Mouse (Mus musculus): ENCODE measurements around the gene Slc16a1.
A peak's percentile ranks its signal among the peaks of the same experiment; 100 is the strongest.

Slc16a1 gene

DNA sequence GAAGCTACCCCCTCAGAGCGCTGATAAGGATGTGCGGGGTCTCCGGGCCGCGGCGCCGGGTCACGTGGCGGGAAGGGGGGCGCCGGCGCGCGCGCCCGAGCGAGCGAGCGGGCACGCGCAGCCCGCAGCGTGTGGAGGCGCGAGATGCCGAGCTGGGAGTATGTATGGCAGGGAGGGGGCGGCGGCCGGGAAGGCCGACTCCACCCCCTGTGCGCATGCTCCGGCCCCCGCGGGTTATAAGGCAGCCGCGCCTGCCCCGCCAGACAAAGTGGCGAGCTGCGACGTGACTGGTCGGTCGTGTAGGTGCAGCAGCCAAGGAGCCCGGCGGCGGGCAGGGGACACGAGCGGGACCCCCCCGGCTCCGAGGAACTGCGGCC is at the start of gene Slc16a1:
Gene Slc16a1, plus strand, starts transcription at position 266 of the 377 bp plus-strand sequence.
- peak; percentile 91 for ATAC-seq (ENCODE audit: insufficient number of reproducible peaks, low FRiP score, low TSS enrichment)

DNA sequence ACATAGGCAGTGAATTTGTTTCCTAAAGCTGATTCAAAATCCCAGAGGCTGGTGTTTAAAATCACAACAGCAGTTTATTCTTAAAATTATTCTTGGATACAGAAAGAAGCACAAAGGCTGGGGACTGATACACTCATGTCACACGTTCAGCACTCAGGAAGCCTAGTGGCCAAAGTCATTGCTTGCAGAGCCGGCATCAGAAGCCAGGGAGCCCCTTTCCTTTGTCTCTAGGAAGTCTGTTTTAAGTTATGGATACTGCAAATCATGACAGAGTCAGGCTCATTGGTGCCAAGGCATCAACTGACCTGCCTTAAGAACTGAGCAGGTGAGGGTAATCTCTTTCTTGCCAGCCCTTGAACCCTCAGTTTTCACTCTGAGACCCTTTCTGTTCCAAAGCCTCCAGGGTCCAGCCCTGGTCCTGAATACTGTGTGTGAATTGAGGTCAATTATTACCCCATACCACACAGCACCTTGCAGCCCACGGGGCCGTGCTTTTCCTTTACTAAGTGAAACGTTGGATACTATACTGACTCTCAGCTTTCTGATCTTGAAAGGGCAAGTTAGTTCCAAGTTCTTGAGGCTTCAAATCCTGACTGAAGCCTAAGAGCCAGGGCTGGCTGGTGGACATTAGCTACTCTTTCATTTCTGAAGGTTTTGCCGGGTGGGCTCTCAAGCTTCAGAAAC is 41.9 kb upstream of the Slc16a1 start:
- ATAC-seq (ENCODE audit: insufficient number of reproducible peaks, low FRiP score, low TSS enrichment): peak; percentile 36

DNA sequence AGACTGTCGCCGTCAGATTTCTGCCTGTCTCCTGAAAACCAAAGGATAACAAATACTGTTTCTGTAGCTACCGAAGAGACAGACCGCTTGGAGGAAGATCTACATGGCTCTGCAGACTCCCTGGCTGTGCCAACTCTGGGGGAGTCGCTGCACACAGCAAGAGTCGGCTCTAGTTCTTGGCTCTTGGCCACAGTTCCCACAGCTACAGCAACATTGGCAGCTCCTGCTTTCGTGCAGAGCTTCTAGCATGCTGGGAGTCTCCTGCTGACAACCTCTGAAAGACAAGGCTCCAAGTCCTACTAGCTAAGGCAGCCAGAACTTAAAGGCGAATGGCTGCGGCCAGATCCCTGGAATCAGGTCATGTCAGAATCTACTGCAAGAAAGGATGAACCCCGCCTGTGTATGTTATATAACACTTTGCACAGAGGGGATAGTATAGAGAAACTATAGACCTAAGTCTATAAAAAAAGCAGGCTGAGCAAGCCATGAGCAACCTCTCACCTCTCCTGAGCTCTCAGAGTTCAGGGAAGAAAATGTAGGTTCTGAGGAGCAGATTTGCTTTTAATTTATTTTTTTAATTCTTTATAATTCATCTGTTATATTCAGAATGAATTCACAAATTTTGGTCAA is 41.2 kb upstream of the Slc16a1 start:
- ATAC-seq (ENCODE audit: insufficient number of reproducible peaks, low FRiP score, low TSS enrichment): peak; percentile 88

DNA sequence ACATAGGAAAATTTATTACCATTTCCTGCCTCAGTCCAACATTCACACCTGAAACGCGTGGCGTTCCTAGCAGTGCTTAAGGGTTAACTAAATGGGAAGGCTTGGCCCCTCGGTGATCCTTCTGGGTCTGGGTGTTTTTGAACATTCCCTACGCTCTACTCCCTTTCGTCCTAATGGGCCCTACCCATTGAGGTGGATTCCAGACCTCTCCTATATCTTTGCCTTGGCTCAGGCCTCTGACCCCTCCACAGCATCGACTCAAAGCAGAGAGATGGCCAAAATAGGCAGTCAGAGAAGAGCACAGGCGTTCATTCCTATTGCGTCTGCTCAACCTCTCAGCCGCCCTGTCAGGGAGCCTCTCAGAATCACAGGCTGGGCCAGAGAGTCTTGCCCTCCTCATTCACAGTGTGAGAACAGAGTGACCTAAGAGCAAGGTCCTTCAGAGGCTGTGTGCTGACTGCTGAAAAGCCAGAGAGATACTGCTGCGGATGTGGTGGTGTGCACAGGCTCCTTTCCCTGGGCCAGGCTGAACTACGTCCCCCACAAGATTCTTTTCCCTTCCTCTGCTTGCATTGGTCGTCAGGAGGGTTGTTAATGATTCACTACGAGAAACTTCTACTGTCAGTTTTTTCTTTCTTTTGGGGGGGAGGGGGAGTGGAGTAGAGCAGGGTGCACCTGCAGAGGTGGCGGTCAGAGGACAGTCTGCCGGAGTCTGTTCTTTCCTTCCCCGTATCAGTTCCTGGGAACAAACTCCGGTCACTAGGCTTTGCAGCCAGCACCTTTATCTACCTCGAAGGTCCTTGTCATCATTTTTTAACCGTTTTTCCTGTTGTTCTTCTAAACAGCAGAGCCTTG is 38.9 kb upstream of the Slc16a1 start:
- no peak for ATAC-seq (ENCODE audit: insufficient number of reproducible peaks, low FRiP score, low TSS enrichment)

DNA sequence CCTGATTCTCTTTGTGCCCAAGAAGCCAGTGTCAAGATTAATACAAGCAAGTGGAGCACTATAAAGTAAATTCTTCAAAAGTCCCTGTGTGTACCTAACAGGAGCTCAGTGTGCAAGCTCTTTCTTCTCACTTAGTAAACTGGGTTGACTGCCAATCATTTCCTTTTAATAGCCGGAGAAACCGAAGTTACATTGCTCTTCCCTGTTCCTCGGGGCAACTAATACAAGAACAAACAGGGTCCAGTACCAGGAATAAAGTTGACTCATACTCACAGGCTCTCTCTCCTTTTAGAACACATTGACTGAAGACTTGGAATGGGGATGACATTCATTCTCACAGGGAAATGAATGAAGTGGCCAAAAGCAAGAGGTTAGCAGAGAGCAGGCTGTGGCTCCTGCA is 37.8 kb upstream of the Slc16a1 start:
- ATAC-seq (ENCODE audit: insufficient number of reproducible peaks, low FRiP score, low TSS enrichment): no peak

DNA sequence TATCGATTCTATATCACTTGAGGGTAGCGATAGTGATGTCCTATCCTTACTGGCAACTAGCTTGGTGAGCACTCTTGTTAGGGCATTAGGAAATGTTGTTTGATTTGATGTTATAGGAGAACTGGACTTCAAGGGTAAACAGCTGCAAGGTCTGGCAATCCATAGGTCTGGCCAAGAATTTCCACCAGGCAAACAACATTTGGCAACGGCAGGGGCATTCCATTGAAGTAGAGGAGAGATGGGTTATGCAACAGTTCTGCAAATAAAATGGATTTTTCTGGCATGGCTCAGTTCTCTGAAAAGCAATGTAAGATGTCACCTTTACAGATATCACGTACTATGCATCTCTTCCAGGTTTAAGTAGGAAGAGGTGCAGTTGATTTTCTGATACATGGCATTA is 36.8 kb upstream of the Slc16a1 start:
- ATAC-seq (ENCODE audit: insufficient number of reproducible peaks, low FRiP score, low TSS enrichment): no peak

DNA sequence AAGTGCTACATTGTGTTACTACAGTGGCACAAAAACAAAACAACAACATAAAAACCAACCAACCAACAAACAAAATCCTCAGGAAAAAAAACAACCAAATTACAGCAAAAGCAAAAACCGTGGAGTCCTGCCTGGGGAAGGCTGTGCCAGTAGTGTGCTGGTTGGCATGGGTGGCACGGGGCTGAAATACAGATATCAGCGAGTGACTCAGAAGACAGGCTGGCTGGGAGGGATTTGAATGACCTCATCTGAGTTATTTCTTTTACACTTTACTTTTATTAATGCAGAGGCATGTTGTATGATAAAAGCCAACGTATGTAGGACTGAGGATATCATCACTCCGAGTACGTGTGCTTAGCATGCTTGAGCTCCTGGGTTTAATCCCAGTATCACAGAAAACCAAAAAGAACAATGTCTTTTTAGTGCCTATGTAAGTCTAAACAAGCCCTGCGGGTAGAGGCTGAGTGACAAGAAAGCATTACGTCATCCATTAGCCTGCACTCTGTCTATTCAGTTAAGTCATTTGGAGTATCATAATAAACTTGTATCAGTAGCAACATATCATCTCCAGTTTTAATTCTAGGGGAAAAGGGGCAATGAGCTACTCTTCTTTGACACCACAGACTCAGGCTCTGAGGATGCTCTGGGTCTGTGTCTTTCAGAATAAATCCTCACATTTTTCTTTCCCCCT is 28.6 kb upstream of the Slc16a1 start:
- no peak for ATAC-seq (ENCODE audit: insufficient number of reproducible peaks, low FRiP score, low TSS enrichment)

DNA sequence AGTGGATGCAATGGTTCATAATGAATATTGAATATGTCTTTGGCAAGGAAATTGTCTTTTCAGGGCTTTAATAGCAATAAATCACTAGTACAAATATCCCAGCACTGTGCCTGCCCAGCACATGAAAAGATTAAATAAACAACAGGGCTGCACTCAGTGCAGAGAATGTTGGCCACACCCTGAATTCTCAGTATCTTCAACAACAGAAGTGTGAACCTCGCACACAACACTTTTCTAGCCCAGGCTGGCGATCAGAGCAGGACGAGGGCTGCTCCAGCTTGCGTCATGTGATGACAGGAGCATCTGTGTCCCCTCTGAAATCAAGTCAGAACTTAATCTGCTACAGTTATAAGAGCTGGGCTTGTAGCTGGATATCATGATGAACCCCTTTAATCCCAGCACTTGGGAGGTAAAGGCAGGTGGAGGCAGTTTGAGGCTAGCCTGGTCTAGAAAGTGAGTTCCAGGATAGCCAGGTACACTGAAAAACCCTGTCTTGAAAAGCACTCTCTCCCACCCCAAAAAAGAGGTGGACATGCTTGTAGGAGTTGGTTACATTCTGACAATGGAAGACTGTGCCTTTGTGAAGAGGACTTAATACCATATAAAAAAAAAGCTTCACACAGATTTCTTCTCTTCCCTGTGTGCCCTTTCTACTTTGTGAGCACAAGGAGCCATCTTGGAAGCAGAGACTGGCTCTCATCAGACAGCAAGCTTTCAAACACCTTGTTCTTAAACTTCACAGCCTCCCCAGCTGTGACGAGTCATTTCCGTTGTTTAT is 27.8 kb upstream of the Slc16a1 start:
- ATAC-seq (ENCODE audit: insufficient number of reproducible peaks, low FRiP score, low TSS enrichment): no peak

DNA sequence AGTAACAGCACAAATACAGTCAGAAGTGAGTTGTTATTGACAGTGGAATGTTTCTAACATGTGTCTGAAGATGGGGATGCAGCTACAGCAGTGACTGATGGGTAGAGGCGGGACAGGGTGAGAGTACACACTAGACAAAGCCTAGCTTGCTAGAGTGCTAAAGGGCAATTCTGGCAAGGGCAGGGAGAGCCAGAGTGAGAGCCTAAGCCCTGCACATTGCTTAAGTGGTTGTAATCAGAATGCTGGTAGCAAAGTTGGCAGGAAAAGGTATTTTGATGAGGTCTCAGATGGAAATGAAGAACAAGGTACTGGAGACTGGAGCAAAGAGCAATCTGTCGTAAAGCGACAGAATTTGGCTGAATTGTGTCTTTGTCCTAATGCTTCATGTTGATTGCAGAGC is 26.5 kb upstream of the Slc16a1 start:
- no peak for ATAC-seq (ENCODE audit: insufficient number of reproducible peaks, low FRiP score, low TSS enrichment)

DNA sequence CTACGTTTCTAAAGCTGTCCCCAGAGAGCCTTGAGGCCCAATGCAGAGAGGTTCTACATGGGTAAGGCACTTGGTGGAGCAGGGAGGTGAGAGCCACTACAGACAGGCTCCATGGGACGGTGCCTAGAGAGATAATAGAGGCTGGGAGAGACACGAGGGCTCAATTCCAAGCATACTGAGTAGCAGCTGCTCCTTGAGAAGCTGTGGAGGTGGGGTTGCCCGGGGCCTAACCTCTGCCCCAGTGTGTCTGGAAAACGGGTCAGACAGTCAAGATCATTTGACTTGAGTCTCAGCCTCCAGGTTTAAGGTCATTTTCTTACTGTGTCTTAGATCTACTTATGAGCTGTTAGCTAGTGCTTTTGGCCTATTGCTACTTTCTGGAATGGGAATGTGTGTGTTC is 25.4 kb upstream of the Slc16a1 start:
- no peak for ATAC-seq (ENCODE audit: insufficient number of reproducible peaks, low FRiP score, low TSS enrichment)

DNA sequence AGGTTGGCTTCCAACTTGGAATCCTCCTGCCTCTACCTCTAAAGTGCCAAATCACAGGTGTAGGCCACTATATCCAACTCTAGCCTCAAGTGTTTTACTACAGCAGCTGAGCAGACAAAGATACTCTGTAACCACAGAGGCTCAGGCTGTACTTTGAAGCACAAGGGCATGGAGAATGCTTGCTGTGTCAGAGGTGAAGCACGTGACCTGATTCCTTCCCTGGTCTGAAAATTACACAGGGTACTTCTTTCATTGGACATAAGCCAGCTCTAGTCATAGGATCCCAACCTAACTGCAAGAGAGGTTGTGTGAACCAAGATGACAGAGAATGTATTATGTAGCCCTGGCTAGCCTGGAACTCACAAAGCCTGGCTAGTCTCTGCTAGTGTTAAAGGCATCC is 24.4 kb upstream of the Slc16a1 start:
- no peak for ATAC-seq (ENCODE audit: insufficient number of reproducible peaks, low FRiP score, low TSS enrichment)

DNA sequence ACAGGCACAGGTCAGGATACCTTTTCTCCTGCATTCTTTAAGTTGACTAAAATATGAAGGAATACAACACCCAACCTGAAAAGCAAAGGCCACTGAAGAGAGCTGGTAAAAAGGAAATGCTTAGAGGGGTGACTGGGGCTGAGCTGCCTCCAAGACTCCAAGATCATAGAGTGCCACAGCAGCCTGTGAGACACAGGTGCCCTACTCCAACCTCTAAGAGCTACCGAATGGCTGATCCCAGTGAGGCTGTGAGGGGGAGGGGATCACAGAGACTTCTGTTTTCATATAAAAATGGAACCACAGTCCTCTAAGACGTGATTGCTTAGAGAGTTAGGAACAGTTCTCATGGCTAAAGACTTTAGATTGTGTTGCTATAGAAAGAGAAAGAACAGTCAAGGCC is 23.3 kb upstream of the Slc16a1 start:
- ATAC-seq (ENCODE audit: insufficient number of reproducible peaks, low FRiP score, low TSS enrichment): no peak

DNA sequence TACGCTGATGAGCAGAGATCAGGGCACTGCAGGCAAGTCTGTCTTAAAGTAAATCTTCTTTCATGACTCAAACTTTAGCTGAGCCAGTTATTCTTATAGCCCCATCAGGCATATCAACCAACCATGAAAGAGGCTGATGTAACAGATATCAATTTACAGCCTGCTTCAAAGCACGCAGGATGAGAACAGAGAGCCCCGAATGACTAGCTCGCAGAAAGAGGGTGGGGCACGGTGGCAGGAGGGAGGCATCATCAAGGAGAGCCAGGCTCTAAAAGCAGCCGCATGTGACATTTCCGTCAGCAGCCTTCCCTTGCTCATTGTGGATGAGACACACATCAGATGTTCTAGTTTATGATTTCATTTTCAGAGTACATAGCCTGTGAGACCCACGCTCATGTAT is 22.3 kb upstream of the Slc16a1 start:
- ATAC-seq (ENCODE audit: insufficient number of reproducible peaks, low FRiP score, low TSS enrichment): no peak

DNA sequence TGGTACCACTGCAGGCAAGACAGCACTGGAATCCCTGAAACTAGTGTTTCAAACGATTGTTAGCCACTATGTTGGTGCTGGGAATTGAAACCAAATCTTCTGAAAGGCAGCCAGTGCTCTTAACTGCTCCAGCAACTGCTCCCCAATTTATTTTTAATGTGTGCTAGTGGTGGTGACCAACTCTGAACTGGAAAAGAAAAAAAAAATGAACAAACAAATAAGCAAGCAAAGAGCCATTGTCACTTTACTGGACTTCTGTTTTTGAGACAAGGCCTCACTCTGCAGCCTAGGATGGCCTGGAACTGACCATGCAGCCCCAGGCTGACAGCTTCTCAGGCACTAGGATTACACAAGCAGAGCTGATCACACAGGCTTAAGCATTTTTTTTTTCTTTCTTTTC is 16.6 kb upstream of the Slc16a1 start:
- ATAC-seq (ENCODE audit: insufficient number of reproducible peaks, low FRiP score, low TSS enrichment): no peak

DNA sequence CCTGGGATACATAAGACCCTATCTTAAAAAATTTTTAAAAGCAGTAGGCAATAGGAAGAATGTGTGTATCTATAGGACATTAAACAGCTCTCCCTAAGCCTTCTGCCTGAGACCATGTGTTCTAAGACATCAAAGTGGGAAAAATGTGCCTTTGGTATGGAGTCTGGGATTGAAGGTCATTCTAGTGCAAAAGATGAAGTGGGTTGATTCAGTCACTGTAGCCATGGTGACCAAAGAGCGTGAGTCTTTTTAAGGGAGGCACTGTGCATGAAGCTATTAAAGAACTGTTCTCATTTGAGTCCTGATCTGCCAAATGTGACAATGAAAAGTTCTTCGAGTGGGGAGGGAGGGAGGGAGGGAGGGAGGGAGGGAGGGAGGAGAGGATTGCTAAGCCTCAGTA is 8.7 kb upstream of the Slc16a1 start:
- ATAC-seq (ENCODE audit: insufficient number of reproducible peaks, low FRiP score, low TSS enrichment): no peak

DNA sequence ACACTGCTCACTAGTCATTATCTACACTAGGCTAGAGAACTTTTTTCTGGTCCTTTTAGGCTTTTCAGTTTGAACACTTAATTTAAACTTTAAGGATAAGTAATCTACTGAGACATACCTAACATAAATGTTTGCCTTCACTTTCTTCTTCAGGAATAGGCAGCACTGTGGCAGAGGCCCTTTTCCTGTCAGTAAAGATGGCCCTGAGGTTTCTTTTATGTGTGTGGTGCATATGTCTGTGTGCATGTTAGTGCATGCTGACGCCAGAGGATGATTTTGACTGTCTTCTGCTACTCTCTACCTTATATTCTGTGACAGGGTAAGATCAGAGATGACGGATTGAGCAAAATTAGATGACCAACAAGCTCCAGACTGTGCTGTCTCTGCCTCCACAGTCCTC is 7.5 kb upstream of the Slc16a1 start:
- ATAC-seq (ENCODE audit: insufficient number of reproducible peaks, low FRiP score, low TSS enrichment): no peak

DNA sequence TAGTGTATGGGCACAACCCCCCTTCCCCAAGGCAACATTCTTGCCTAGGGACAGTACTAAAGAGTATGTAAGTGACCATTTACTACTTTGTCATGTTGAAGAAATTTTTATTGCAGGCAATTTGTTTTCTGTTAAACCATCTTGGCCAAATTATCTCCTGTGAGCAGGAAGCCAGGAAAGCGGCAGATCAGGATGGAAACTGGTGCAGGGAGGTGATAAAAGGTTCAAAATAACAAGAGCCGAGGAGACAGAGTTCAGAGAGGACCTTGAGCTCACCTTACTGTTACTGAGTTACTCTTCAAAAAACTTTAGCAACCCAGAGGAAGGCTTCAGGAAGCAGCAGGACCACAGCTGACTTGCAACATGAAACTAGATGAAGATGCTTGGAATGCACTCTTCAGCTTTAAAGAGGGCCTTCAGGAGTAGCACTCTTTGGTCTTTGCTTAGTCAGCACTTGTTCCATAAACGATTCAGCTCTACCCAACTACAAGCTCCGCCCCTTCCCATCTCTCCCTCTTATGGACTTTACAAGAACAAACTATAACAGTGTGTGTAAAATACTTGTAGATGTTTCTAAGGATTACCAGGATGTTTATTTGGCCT is 5.8 kb upstream of the Slc16a1 start:
- ATAC-seq (ENCODE audit: insufficient number of reproducible peaks, low FRiP score, low TSS enrichment): no peak

DNA sequence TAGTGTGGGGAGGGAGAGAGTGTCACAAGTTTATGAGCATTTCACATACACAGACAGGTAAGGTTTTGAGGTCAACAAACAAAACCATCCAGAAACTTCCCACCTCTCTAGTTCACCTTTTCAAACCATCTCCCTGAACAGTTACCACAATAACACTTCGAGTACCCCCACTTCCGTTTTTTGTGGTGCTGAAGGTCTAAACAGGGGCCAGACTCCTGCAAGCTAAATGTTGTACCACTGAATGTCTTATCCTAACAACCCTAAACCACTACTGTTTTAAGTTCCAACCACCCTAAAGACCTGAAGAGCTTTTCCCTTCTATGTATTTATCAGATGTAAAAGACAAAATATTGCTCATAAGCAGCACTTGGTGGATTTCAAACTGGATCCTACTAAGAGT is 2.0 kb upstream of the Slc16a1 start:
- ATAC-seq (ENCODE audit: insufficient number of reproducible peaks, low FRiP score, low TSS enrichment): no peak

DNA sequence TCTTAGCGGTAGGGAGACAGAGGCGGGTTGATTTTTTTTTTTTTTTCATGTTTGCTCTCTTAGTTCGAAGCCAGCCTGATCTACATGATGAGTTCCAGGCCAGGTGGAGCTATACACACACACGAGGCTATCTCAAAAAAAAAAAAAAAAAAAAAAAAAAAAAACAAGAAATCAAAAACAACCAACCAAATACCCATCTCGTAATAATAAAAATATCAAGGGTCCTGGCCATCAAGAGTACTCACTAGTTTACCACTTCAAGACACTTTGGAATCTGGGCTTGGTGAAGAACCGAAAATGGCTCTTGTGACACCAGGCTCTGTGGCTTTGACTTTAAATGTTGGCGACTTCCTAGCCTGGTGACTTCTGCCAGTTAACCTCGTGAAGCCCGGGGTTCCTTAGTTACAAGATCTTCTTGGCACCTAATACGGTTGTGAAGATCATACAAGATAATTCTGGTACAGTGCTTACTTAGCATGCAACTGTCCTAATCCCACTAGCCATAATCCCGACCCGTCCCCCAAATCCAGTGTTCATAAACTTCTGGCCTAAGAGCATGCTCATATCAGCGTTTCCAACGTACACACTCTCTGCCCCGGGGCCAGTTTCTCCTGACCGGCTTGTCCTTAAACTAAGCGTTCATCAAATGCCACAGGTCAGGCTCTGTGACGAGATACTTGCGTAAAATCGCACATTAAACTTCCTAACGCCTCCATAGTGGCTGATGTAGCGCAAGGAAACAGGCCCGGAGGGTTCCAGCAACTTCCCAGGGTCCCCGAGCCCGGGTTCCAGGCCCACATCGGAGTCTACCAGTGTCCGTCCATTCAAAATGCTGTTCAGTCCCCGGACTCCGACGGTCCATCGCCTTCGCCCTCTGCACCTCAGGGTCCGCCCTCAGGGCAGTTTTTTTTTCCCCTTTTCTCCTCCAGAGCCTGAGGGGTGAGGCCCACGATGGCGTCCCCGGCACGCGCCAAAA is 753 bp upstream of the Slc16a1 start:
- peak; percentile 60 for ATAC-seq (ENCODE audit: insufficient number of reproducible peaks, low FRiP score, low TSS enrichment)
